Mouse (Mus musculus): ENCODE results near the gene Rap1gap.

Gene Rap1gap

GRCm38 (mm10) chr4:137664433-137664979 is at the start of gene Rap1gap:
Gene Rap1gap (plus strand): TSS chr4:137664726.
- DNase-seq, result peak; percentile 74

- no peak for DNase-seq
Observed at GRCm38 (mm10) chr4:137622847-137623246, 41.7 kb upstream of the Rap1gap start.

- no peak for DNase-seq
Observed at GRCm38 (mm10) chr4:137627476-137628235, 36.9 kb upstream of the Rap1gap start.

GRCm38 (mm10) chr4:137628400-137628799 is 36.1 kb upstream of the Rap1gap start:
- no peak for DNase-seq

- DNase-seq, result no peak
Observed at GRCm38 (mm10) chr4:137629354-137629753, 35.2 kb upstream of the Rap1gap start.

GRCm38 (mm10) chr4:137630153-137630552 is 34.4 kb upstream of the Rap1gap start:
- no peak for DNase-seq

- DNase-seq, result no peak
Observed at GRCm38 (mm10) chr4:137631596-137631995, 32.9 kb upstream of the Rap1gap start.

GRCm38 (mm10) chr4:137633394-137633793 is 31.1 kb upstream of the Rap1gap start:
- DNase-seq, result no peak

- no peak for DNase-seq
Observed at GRCm38 (mm10) chr4:137636597-137636996, 27.9 kb upstream of the Rap1gap start.

- no peak for DNase-seq
Observed at GRCm38 (mm10) chr4:137641556-137641955, 23.0 kb upstream of the Rap1gap start.

- DNase-seq, result peak; percentile 25
Observed at GRCm38 (mm10) chr4:137642101-137642500, 22.4 kb upstream of the Rap1gap start.

GRCm38 (mm10) chr4:137643459-137643858 is 21.1 kb upstream of the Rap1gap start:
- no peak for DNase-seq

GRCm38 (mm10) chr4:137646262-137646661 is 18.3 kb upstream of the Rap1gap start:
- no peak for DNase-seq

- no peak for DNase-seq
Observed at GRCm38 (mm10) chr4:137647648-137648047, 16.9 kb upstream of the Rap1gap start.

GRCm38 (mm10) chr4:137648230-137648629 is 16.3 kb upstream of the Rap1gap start:
- DNase-seq, result no peak

GRCm38 (mm10) chr4:137650912-137651311 is 13.6 kb upstream of the Rap1gap start:
- DNase-seq, result no peak

GRCm38 (mm10) chr4:137652835-137653346 is 11.6 kb upstream of the Rap1gap start:
- no peak for DNase-seq

- DNase-seq, result no peak
Observed at GRCm38 (mm10) chr4:137655241-137656031, 9.1 kb upstream of the Rap1gap start.

GRCm38 (mm10) chr4:137657674-137658073 is 6.9 kb upstream of the Rap1gap start:
- no peak for DNase-seq

- no peak for DNase-seq
Observed at GRCm38 (mm10) chr4:137659541-137659940, 5.0 kb upstream of the Rap1gap start.

GRCm38 (mm10) chr4:137660364-137661077 is 4.0 kb upstream of the Rap1gap start:
- DNase-seq, result peak; percentile 43

GRCm38 (mm10) chr4:137661078-137661450 is 3.5 kb upstream of the Rap1gap start:
- peak; percentile 65 for DNase-seq

- DNase-seq, result peak; percentile 95
Observed at GRCm38 (mm10) chr4:137661547-137661946, 3.0 kb upstream of the Rap1gap start.
